Mouse (Mus musculus): ENCODE data around the gene Atp11a.
A peak's percentile ranks its signal among the peaks of the same experiment; 100 is the strongest.

The Atp11a gene

DNA sequence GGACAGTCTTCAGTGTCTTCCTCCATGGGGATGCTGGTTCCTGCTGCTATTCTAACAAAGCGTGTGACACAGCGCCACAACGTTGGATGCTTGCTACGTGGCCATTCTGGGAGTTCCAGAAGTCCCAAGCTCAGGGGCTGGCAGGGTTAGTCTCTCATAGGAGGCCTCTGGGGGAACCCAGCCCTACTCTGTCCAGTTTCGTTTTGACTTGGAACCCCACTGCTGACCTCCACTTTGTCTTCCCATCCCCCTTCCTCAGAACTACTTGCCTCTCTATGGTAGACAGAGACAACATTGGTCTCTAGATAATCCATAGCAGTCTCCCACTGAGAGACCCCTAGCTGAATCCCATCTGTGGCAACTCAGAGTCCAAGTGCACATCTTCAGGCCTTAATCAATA is 149.8 kb downstream of the Atp11a start:
- DNase-seq (ENCODE audit: low spot score in 2 of 2): no peak

DNA sequence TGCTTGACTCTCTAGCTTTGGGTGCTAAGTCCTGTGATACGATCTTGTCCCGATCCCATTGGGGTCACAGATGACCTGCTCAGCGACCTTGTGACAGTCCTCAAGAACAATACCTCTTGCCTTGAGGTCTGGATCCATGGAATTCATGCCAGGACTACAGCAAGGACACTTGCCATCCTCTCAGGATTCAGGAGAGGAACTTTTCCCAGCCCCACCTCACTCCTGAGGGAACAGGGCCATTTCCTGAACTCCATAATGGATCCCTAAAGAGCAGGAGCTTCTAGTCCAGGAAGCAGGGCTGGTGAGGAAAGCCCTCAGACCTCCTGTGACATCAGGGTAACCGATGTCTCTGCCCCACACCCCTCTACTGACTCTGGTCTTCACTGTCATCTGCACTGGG is 150.9 kb downstream of the Atp11a start:
- DNase-seq (ENCODE audit: low spot score in 2 of 2): no peak

DNA sequence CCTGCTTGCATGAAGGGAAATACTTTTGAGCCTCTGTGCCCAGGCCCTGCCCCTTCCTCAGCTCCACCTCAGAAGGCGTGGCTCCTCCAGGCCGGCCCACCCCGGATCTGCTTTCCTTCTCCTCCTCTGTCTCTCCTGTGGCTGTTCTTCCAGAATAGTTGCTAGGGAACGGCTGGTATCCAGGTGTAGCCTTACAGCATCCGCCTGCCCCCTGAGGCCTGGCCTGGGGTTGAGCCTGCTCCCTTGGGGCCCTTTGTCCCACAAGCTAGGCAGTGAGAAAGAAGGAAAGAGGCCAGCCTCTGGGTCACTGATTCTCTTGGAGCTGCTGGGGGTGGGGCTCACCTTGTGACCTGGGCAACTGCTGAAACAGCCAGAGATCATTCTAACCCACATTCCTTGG is 155.2 kb downstream of the Atp11a start:
- DNase-seq (ENCODE audit: low spot score in 2 of 2): no peak

DNA sequence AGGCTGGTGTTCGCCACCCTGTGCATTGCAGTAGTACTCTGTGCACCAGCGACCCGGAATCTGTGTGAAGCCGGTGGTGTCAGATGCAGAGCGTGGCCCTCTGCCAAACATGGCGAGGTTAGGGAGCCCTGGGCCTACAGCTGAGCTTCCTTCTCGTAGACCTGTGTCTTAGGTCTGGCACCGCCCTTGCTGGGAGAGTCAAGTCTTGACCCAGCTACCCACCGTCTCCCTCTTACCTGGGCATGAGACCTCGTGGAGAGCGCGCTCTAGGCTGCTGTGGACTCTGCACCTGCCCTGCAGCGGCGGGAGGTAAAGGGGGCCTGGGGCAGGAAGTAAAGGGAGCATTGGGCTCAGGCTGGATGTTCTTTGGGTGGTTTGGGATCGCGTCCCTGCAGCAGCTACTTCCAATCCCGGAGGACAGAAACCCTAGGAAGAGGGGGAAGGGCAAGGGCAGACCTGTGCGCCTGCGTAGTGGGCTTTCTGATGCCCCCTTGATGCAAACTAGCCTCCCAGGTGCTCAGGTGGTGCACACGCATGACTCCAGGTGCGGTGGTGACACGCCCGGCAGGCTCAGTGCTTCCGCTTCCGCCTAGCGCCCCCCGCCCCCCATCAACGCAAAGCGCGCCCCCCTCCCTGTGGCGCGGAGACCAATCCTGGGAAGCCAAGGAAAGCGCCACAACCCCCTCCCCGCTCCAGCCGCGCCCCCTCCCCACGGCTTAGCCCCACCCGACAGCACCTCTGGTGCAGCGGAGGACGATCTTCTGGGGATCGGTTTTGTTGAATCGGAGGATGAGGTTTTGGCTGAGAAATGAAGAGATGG is 158.6 kb downstream of the Atp11a start:
- peak in 1 of 2 experiments; percentile 49 for DNase-seq (ENCODE audit: low spot score in 2 of 2)

DNA sequence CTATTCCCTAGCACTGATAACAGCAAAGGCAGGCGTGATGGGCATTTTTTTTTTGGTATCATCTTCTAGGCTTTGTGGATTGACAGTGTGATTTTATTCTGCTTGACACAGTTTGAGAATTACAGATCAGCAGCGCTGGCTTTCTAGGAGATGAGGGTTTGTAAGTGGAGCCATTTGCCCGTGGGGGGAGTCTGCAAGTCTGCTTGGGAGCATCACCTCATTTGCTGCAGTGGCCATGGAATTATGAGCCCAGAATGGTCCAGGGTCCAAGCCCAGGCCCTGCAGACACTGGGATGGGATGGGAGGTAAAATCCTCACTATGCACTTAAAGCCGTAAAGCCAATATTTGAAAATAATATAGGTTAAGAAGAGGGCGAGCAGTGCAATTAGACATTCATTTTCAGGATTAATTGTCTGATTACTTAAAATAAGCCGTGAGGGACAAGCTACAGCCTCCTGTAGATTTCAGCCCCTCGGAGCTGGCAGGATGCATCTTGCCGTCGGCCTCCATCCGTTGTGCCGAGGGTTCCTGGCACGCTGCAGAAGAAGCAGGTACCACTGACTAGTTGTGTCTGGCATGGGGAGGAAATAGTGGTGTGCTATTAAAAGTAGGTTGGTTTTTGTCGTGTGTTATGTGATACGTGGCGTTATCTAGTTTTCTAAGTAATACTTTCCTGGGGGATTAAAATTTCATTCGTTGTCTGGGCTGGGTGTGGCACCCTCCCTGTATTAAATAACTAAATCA is 159.5 kb downstream of the Atp11a start:
- peak in 1 of 2 experiments; percentile 28 for DNase-seq (ENCODE audit: low spot score in 2 of 2)

DNA sequence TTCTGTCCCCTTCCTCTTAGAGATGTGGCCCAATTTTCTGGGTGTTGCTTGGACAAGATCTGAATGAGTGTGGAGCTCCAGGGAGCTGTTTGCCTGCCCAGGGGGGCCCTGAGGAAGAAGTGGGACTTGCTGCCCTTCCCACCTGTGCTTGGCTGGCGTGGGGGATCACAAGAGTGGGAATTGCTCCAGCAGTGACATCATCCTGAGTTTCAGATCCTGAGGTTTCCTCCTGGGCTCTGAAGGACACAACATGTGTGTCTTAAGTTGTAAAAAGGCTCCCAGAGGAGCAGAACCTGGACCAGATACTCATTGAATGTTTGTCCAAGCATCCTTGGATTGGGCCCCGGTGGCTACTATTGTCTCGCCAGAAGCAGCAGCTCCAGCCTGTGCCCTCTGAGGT is 160.2 kb downstream of the Atp11a start:
- peak in 1 of 2 experiments; percentile 38 for DNase-seq (ENCODE audit: low spot score in 2 of 2)

DNA sequence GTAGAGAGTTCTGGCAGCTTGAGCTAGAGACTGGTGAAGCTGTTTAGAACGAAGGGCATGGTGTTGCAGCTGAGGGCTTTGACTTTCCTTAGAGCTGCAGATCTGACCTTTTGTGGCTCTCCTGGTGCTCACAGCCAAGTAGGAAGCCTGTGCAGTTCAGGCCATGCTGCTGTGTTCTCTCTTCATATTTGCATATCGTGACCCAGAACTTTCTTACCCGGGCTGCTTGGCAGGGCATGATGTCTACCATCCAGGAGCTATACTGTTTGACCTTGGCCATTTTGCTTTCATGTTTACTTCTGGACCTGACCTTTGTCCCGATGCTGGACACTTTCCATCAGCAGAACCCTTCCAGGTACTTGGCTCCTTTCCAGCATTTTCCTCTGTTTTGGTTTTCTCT is 161.0 kb downstream of the Atp11a start:
- DNase-seq (ENCODE audit: low spot score in 2 of 2): no peak

All from left cerebral cortex, adult 9 months (tissue).